19 mouse cellular contexts compared by ENCODE assay signal in genomic region chr2:172927643-172928042, GRCm38 (mm10). TPM values are rescaled to one million over a fixed set of nuclear protein-coding genes. Genes with fewer than 3 reads are reported as not detected.
DNase-seq lines count a peak whose midpoint lies in the region; ATAC-seq lines count a peak whose summit lies in the region.
"Had no signal": no experiment of that assay in that cellular context is flagged by ENCODE, and none has a peak within 500 bp of the region (broad histone marks: within the 10 kb centered on the region; RNA-seq: fewer than 3 reads in every experiment).

No protein-coding gene starts in this region.

- peaks cover 40% of the 10 kb centered on the region for H3K27me3 ChIP-seq in hindbrain, embryonic 13.5 days
- H3K27me3 ChIP-seq: kidney, embryonic 15.5 days had no signal

- no peak overlapping the region for H3K4me3 ChIP-seq in hindbrain, embryonic 13.5 days
- H3K4me3 ChIP-seq: hindbrain, embryonic 12.5 days; kidney, embryonic 15.5 days; liver, embryonic 12.5 days had no signal

- H3K4me2 ChIP-seq in hindbrain, embryonic 13.5 days = no peak overlapping the region
- H3K4me2 ChIP-seq: hindbrain, embryonic 12.5 days; kidney, embryonic 15.5 days; liver, embryonic 12.5 days; lung, embryonic 14.5 days had no signal

- ATAC-seq in CD4-positive, CD25-positive, alpha-beta regulatory T cell, adult 4 months = peak; percentile 83
- ATAC-seq in inflammation-experienced regulatory T-cells, adult 6 months = peak; percentile 73
- no peak for ATAC-seq in hindbrain, embryonic 13.5 days (ENCODE audit: low FRiP score)
- ATAC-seq: forebrain, postnatal 0 days; intestine, embryonic 16.5 days; liver, embryonic 12.5 days had no signal

- H3K27ac ChIP-seq in hindbrain, embryonic 13.5 days = no peak overlapping the region
- H3K27ac ChIP-seq: hindbrain, embryonic 12.5 days; liver, embryonic 12.5 days had no signal

- no peaks in the 10 kb centered on the region for H3K9me3 ChIP-seq in hindbrain, embryonic 13.5 days
- H3K9me3 ChIP-seq: hindbrain, embryonic 12.5 days; kidney, embryonic 15.5 days; liver, embryonic 12.5 days had no signal

- H3K36me3 ChIP-seq in hindbrain, embryonic 13.5 days = no peaks in the 10 kb centered on the region
- H3K36me3 ChIP-seq: hindbrain, embryonic 12.5 days; kidney, embryonic 15.5 days; liver, embryonic 12.5 days had no signal

- WGBS in hindbrain, embryonic 13.5 days = 81% methylated on average over 5 of the region's 5 CpGs

- peak; percentile 45 for DNase-seq in 416B (ENCODE audit: low read depth)
- DNase-seq in thymus, postnatal 0 days (ENCODE audit: low spot score) = peak; percentile 45
- DNase-seq in lung, postnatal 4 days = no peak
- no peak for DNase-seq in cerebellum, postnatal 10 days
- DNase-seq: adrenal gland, postnatal 25 days; cerebellum, adult 18-20 months; forebrain, postnatal 0 days; heart, adult 11 months; lung, embryonic 14.5 days; midbrain, embryonic 14.5 days; right cerebral cortex, adult 18-20 months had no signal

- H3K9ac ChIP-seq in hindbrain, embryonic 13.5 days = no peak overlapping the region
- H3K9ac ChIP-seq: forebrain, postnatal 0 days; hindbrain, embryonic 12.5 days; kidney, embryonic 15.5 days; liver, embryonic 12.5 days; lung, embryonic 14.5 days had no signal

- peaks cover 7% of the 10 kb centered on the region; the same call in 1 of the 2 replicates for H3K4me1 ChIP-seq in hindbrain, embryonic 13.5 days (replicated peaks)
- H3K4me1 ChIP-seq: liver, embryonic 12.5 days had no signal

RNA-seq across cellular contexts. Expression of gene Bmp7, which starts 12.5 kb away (rescaled TPM):
- 10 to 100 TPM; 11.6 to 18.9 TPM for polyA plus RNA-seq in CD4-positive, CD25-positive, alpha-beta regulatory T cell, adult 4 months (2017; shearing (Covaris generic))
- polyA plus RNA-seq in inflammation-experienced regulatory T-cells, adult 6 months (2017; shearing (Covaris generic)) = 10 to 100 TPM in 2 of 3 experiments, 1 to 10 TPM in 1; 5.9 to 16.6 (median 14.8) TPM
- 7.7 and 8.1 TPM in 2 replicates for polyA plus RNA-seq in thymus, postnatal 0 days (2015; fragmentation: Nextera tagmentation; extraction: Ambion mirVana)
- polyA plus RNA-seq in hindbrain, embryonic 13.5 days (2015; fragmentation: Nextera tagmentation; extraction: Ambion mirVana) = 12.4 and 12.5 TPM in 2 replicates

RNA-seq across cellular contexts. Expression of gene Spo11, which starts 49.9 kb away (rescaled TPM):
- polyA plus RNA-seq in CD4-positive, CD25-positive, alpha-beta regulatory T cell, adult 4 months (2017; shearing (Covaris generic)) = 1 to 10 TPM; 3.3 to 3.8 TPM
- polyA plus RNA-seq in inflammation-experienced regulatory T-cells, adult 6 months (2017; shearing (Covaris generic)) = 1 to 10 TPM; 4.6 to 6.3 (median 6.0) TPM
- polyA plus RNA-seq in thymus, postnatal 0 days (2015; fragmentation: Nextera tagmentation; extraction: Ambion mirVana) = 66.2 and 75.4 TPM in 2 replicates
- polyA plus RNA-seq in hindbrain, embryonic 13.5 days (2015; fragmentation: Nextera tagmentation; extraction: Ambion mirVana) = 0.79 and 0.87 TPM in 2 replicates
- polyA plus RNA-seq: heart, embryonic 14.5 days had no signal

Comparison
In these comparisons a context has a peak if more than half of its experiments do, and no peak if none do; other contexts are left out.
1. DNase-seq: peak in 416B (single experiment) and thymus, postnatal 0 days (single experiment); none in lung, postnatal 4 days (0 of 2) and cerebellum, postnatal 10 days (0 of 2).